Mouse (Mus musculus) cerebellum, adult 2 months (tissue): Measurements from ENCODE around the gene Nebl.

Experiments
- CTCF ChIP-seq: fragments of 200-500 bp; IDR thresholded peaks from 2 replicates; pipeline ENCODE4 v1.5.1; 2011; ENCODE audit warnings: low read depth, mild to moderate bottlenecking, control low read depth, low read length, moderate library complexity, borderline replicate concordance; ENCODE audit not compliant: insufficient read depth
- POLR2A ChIP-seq: fragments of 200-500 bp; IDR thresholded peaks from 2 replicates; pipeline ENCODE4 v1.6.1; 2011; ENCODE audit warnings: low read length, control low read depth, borderline replicate concordance; ENCODE audit not compliant: insufficient read depth

GRCm38 (mm10) chr2:17672156-17672555, 59.1 kb downstream of the Nebl start:
- no peak for TF ChIP-seq CTCF
- TF ChIP-seq POLR2A: no peak
